Mouse (Mus musculus): ENCODE results near the gene Ust.
"Not testable (repeated sequence)": the region's sequence is repeated elsewhere in the genome, so short reads cannot be mapped to it uniquely, and the experiment has no call there.

The Ust gene

DNA sequence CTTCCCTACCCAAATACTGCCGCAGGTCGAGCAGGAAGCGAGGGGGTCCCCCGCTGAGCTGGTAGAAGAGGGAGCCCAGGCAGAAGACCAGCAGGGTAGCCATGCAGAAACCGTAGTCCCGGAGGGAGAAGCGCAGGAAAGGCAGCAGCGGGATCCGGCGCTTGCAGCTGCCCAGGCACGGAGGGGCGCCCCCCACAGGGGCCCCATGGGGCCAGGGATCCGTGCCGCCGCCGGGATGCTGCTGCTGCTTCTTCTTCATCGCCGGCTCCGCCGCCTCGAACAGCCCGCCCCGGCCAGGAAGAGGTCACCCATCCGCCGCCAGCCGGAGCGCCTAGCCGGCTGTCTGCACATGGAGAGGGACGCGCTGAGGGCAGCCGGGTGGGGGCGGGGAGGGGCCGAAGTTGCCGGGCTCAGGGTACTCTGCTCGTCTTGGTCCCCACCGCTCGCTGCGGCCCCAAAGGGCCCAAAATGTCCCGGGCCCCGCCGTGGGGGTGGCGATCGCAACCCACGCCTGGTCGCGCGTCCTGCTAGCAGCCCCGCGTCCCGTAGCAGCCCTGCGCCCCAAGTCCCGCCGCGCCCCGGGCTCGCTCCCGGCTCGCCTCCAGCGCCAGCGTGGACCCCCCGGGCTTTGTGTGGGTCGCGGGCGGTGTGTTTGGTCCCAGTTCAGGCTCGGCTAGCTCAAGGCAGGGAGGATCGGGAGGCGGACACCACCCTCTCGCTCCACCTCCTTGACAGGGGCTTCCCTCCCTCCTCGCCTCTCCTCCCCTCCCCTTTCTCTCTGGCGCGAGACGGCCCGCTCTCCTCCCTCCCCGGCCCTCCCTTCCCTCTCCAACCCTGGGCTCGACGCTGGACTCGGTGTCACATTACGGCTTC, at the start of gene Ust:
Ust (minus strand) TSS at position 685 of the 873 bp plus-strand sequence.
- DNase-seq (ENCODE audit: extremely low read depth, low read depth), result no peak

- no peak for DNase-seq (ENCODE audit: extremely low read depth, low read depth)
Observed at GRCm38 (mm10) chr10:8561366-8561765, 42.7 kb upstream of the Ust start.

GRCm38 (mm10) chr10:8559566-8559965, 40.9 kb upstream of the Ust start:
- not testable (repeated sequence) for DNase-seq (ENCODE audit: extremely low read depth, low read depth)

- not testable (repeated sequence) for DNase-seq (ENCODE audit: extremely low read depth, low read depth)
Observed at GRCm38 (mm10) chr10:8552239-8552638, 33.6 kb upstream of the Ust start.

DNA sequence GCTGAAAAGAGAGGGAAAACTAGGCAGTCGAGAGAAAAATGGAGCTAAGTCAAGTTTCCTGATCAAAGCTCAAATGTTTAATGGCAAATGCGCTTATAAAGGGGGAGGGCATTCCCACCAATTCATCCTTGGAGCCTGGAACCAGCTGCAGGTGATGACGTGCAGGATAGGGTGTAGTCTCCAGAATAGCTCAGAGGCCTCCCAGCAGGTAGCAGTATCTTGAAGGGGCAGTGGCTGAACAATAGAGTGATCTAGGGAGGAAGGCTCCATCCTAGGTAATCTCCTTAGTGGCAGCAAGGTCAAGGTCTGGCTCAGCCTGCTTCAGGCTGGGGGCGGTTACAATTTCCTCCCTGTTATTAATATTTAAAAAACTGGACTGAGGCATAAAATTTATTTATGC, 33.0 kb upstream of the Ust start:
- not testable (repeated sequence) for DNase-seq (ENCODE audit: extremely low read depth, low read depth)

DNA sequence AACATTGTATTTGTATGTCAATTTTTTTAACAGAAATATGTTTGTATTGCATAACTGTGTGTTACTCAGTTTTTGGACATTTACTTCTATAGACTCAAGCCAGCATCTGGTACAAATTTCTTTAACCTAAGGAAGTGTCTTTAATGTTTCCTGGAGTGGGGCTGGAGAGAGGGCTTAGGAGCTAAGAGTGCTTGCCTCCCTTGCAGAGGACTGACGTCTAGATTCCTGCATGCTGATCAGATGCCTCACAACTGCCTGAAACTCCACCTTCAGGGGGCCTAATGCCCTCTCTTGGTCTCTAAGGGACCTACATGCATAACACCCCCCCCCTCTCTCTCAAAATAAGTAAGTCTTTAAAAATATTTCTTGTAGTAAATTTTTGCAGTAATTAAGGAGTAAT, 22.9 kb upstream of the Ust start:
- DNase-seq (ENCODE audit: extremely low read depth, low read depth), result no peak

GRCm38 (mm10) chr10:8535445-8535844, 16.8 kb upstream of the Ust start:
- DNase-seq (ENCODE audit: extremely low read depth, low read depth), result no peak

DNA sequence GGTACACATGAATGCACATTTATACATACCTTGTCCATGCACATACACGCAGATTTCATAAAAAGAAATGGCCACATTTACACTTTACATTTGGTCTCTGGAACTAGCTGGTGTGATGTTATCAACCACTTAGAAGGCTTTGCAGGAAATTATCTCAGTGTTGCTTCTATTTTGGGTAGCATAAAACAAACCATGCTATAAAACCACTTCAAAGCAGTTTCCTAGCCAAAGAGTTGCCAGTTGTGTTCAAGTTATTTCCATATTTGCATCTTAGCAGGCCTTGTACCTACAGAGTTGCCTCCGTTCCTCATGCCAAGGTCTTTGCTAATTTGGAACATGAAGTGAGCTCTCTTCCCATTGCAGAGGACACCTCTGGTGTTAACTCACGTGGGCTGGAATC, 13.0 kb upstream of the Ust start:
- DNase-seq (ENCODE audit: extremely low read depth, low read depth), result no peak

DNA sequence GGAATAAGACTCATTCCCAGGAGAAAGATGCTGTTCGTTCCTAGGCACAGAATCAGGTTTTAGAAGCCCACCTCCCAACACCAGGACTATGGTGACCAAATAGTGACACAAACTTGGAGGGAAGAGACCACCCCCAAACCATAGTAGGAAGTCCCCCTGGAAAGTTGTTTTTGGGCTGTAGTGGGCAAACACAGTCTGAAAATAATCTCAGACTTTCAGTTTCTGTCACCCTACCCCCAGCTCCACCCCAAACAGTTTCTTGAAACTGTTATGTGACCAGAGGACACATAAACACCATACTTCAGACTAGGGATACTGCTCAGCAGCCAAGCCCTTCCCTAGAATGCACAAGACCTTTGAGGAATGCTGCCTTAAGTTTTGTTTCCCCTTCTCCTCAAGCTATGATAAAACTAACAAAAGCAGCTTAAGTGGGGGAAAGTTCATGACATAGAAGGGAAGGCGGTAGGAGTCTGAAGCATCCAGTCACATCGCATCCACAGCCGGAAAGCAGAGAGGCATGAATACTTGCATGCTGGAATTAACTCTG, 12.0 kb upstream of the Ust start:
- DNase-seq (ENCODE audit: extremely low read depth, low read depth), result no peak

DNA sequence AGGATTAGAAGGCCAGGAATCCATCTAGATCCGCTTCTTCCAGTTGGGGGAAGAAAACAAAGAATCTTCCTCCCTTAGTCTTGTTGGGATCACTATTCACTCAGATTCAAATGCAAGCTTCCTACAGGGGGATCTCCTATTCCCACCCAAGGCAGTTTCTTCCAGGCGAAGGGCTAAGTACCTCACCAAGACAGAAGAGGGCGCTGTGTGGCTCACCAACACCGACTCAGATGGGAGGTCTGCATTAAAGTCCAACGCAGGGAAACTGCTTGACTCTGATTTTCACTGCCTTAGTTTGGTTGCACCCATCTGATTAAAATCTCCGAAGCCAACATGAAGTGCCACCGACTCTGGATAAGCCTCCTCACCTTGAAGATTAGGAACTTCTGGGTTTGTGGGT, 10.5 kb upstream of the Ust start:
- no peak for DNase-seq (ENCODE audit: extremely low read depth, low read depth)

GRCm38 (mm10) chr10:8525354-8525753, 6.7 kb upstream of the Ust start:
- no peak for DNase-seq (ENCODE audit: extremely low read depth, low read depth)

DNA sequence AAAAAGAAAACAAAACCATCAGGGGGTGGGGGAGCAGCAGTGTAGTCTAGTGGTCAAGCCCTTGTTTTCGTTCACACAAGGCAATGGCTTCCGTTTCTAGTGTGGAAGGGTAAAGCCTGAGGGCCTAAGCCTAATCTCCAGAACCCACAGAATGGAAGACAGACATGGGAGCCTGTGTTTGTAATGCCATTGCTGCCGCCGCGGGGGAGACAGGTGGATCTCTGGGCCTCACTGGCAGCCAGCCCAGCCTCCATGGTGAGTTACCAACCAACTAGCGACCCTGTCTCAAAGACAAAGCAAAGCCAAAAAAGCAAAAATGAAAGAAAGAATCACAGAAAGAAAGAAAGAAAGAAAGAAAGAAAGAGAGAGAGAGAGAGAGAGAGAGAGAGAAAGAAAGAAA, 2.9 kb upstream of the Ust start:
- no peak for DNase-seq (ENCODE audit: extremely low read depth, low read depth)

- no peak for DNase-seq (ENCODE audit: extremely low read depth, low read depth)
Observed at GRCm38 (mm10) chr10:8520766-8521395, 2.3 kb upstream of the Ust start.

DNA sequence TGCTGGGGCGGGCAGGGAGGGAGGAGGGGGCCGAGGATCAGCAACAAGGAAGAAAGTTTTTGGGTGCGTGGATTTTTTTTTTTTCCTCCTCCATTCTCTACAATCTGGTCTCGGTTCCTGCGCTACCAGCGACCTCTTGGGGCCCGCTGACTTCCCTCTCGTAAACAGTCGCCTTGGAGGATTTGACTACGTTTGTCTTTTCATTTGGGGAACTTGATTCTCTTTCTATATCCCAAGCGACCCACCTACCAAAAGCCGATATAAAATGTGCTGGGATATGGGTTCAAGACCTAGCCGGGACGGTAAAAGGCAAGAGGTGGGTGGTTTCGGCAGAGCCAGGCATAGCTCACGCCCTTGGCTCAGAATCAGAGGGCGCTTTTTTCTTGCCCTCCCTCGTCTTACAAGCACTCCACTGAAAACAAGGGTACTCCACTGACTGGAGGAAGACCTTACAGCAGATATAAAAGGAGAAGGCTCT, 428 bp upstream of the Ust start:
- DNase-seq (ENCODE audit: extremely low read depth, low read depth), result no peak

DNA sequence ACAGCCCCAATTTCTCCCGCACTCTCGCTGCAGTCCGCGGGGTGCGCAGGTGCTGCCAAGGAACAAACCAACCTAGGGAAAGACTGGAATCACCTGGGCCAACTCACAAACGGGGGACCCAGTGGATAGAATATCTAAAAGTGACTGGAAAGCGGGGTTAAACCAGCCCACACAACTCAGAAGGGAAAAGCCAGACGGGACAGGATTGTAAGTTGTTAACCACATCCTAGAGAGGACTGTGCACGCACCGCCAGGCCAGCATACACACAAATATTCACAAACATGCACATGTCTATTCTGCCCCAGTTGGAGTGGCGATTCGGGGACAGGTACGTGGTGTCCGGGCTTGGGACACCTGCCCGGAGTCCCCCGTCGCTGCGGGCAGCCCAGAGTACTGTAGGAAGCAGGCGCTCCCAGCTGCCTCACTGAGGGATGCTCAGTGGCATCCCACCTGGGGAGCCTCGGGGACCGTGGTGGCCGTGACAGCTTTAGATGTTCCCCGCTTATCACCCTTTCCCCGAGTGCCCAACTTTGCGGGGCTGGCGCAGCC, 959 bp downstream of the Ust start:
- no peak for DNase-seq (ENCODE audit: extremely low read depth, low read depth)

DNA sequence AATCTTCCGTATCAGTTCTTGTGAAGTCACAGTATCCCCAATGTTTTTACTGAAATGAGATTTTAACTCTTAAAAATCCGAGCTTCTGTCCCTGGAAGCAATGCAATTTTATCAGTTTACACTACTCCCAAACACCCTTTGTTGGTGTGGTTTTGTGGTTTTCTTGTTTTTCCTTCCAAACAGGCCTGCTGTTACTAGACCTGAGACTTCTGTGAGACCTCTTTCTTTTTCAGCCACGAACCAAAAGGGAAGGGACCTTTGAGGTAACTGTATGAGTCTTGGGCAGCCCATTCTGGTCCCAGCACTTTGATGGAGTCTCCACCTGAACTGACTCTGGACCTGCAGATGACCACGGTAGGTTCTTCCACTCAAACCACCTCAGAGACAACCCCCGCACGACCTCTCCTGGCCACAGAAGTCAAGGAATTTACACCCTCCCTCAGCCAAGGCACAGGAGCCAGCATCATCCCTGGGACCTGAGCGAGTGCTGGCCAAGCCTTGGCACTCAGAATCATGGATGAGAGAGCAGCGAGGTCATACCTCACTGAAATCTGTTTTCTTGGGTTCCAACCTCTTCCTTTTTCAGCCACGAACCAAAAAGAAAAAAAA, 1.6 kb downstream of the Ust start:
- no peak for DNase-seq (ENCODE audit: extremely low read depth, low read depth)

DNA sequence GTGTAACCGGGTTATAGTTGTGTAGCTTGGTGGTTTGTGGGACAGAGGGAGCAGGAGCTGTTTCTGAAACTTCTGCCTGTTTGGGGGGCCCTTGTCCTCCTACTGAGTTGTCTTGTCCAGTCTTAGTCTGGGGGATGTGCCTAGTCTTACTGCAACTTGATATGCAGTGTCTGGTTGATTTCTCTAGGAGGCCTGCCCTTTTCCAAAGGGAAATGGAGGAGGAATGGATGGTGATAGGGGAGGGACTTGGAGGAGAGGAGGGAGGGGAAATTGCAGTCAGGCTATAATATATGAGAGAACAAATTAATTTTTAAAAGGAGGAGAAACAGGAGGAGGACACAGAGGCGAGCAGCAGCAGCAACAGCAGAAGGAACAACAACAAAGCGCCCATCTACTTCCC, 4.9 kb downstream of the Ust start:
- DNase-seq (ENCODE audit: extremely low read depth, low read depth), result no peak

- DNase-seq (ENCODE audit: extremely low read depth, low read depth), result no peak
Observed at GRCm38 (mm10) chr10:8512222-8512621, 6.4 kb downstream of the Ust start.

- no peak for DNase-seq (ENCODE audit: extremely low read depth, low read depth)
Observed at GRCm38 (mm10) chr10:8511760-8512159, 6.9 kb downstream of the Ust start.

DNA sequence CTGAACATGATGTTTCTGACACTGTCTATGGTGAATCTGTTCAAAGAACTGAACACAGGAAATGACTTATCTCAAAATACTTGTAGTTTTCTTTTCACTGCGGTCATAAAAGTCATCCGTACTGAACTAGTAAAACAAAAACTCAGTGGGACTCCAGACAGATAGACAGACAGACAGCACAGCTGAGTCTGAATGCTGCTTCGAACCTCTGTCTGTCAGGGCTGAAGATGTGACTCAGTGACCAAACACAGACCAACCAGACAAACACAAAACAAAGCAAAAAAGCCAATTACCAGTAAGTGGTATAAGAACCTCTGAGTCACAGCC, 12.4 kb downstream of the Ust start:
- no peak for DNase-seq (ENCODE audit: extremely low read depth, low read depth)

GRCm38 (mm10) chr10:8505346-8506246, 13.0 kb downstream of the Ust start:
- no peak for DNase-seq (ENCODE audit: extremely low read depth, low read depth)

All from MEL-GATA-1-ER (cell line).